Mouse (Mus musculus) embryonic stem cell, embryonic (primary cell): ENCODE data around the gene Camta2.

Experiments used
- CTCF ChIA-PET, 4 experiments: fragments of 300-600 bp in 2 of 4; fragments of 350-600 bp in 2 of 4; sonication (Branson Sonifier 250); formaldehyde crosslinking; loops; one replicate each; lab custom pipeline; 2022; ENCODE audit warnings: inconsistent platforms in 2 of 4; lab: Charles Lee
- POLR2A ChIA-PET, 4 experiments: fragments of 300-600 bp in 2 of 4; fragments of 350-600 bp in 2 of 4; sonication (Branson Sonifier 250); formaldehyde crosslinking; loops; one replicate each; lab custom pipeline; 2022; ENCODE audit warnings: antibody characterized with exemption in 4 of 4, inconsistent platforms in 1 of 4; lab: Charles Lee

Camta2 gene

GRCm38 (mm10) chr11:70678576-70678975, 9.3 kb downstream of the Camta2 start:
- ChIA-PET CTCF (interaction anchor here in 2 of 4 experiments (0.5 to 1.7 kb wide), 4 partner anchors 9 to 162 kb away, joined by 3 to 8 read pairs (median 5); partner anchors contain the start of gene Camta2 (in 2 of the 2)), POLR2A (interaction anchor here in 3 of 4 experiments (0.6 to 10.0 kb wide), 8 partner anchors 9 to 1621 kb away, joined by 3 to 146 read pairs (median 7); partner anchors contain the start of genes Spag7 (in 3 of the 3), Rnf167 (in 2 of the 3), Slc25a11 (in 2 of the 3) and Kif1c (in 1 of the 3))

- CTCF ChIA-PET: interaction anchor here in 3 of 4 experiments (0.5 to 1.7 kb wide), 5 partner anchors 9 to 108 kb away, joined by 3 to 8 read pairs (median 3); partner anchors contain the start of gene Camta2 (in 2 of the 3)
- POLR2A ChIA-PET: interaction anchor here in 3 of 4 experiments (0.7 to 10.0 kb wide), 8 partner anchors 8 to 82 kb away, joined by 3 to 146 read pairs (median 6); partner anchors contain the start of genes Spag7 (in 3 of the 3), Rnf167 (in 2 of the 3), Slc25a11 (in 2 of the 3) and Kif1c (in 1 of the 3)
Measured at GRCm38 (mm10) chr11:70678092-70678491, 9.8 kb downstream of the Camta2 start.

- CTCF ChIA-PET: interaction anchor here (0.6 to 3.3 kb wide), 10 partner anchors 7 to 243 kb away, joined by 3 to 12 read pairs (median 6); partner anchors contain the start of genes Camta2 (in 1 of the 4) and Zfp3 (in 1 of the 4)
- POLR2A ChIA-PET: interaction anchor here (0.5 to 20.9 kb wide), 17 partner anchors 9 to 644 kb away, joined by 3 to 737 read pairs (median 4); partner anchors contain the start of genes Rnf167 (in 3 of the 4), Slc25a11 (in 3 of the 4), Camta2 (in 2 of the 4) and Eno3 (in 2 of the 4)
Measured at GRCm38 (mm10) chr11:70674501-70674900, 13.4 kb downstream of the Camta2 start.

- CTCF ChIA-PET: interaction anchor here (0.6 to 3.3 kb wide), 10 partner anchors 8 to 242 kb away, joined by 3 to 12 read pairs (median 6); partner anchors contain the start of gene Camta2 (in 1 of the 4)
- POLR2A ChIA-PET: interaction anchor here (0.6 to 20.9 kb wide), 18 partner anchors 8 to 193 kb away, joined by 3 to 737 read pairs (median 4); partner anchors contain the start of genes Rnf167 (in 3 of the 4), Slc25a11 (in 3 of the 4), Camta2 (in 2 of the 4) and Eno3 (in 2 of the 4)
Measured at GRCm38 (mm10) chr11:70674014-70674413, 13.9 kb downstream of the Camta2 start.

GRCm38 (mm10) chr11:70671333-70672047, 16.4 kb downstream of the Camta2 start:
- POLR2A ChIA-PET: interaction anchor here in 3 of 4 experiments (0.7 to 20.9 kb wide), 10 partner anchors 9 to 147 kb away, joined by 3 to 737 read pairs (median 90); partner anchors contain the start of genes Eno3 (in 3 of the 3), Pfn1 (in 3 of the 3), Rnf167 (in 3 of the 3) and Slc25a11 (in 3 of the 3)
- CTCF ChIA-PET: interaction anchor here in 2 of 4 experiments (0.6 to 4.2 kb wide), 4 partner anchors 10 to 55 kb away, joined by 6 to 19 read pairs (median 13); partner anchors contain the start of gene Camta2 (in 1 of the 2)

GRCm38 (mm10) chr11:70670483-70670882, 17.4 kb downstream of the Camta2 start:
- ChIA-PET CTCF (interaction anchor here in 2 of 4 experiments (1.1 to 4.2 kb wide), 7 partner anchors 11 to 48 kb away, joined by 3 to 40 read pairs (median 19); partner anchors contain the start of genes Camta2 (in 2 of the 2), Eno3 (in 1 of the 2), Pfn1 (in 1 of the 2) and Rnf167 (in 1 of the 2)), POLR2A (interaction anchor here (0.5 to 20.9 kb wide), 37 partner anchors 10 to 440 kb away, joined by 3 to 737 read pairs (median 11); partner anchors contain the start of genes Eno3 (in 4 of the 4), Pfn1 (in 4 of the 4), Rnf167 (in 4 of the 4) and Slc25a11 (in 4 of the 4))

GRCm38 (mm10) chr11:70669582-70670345, 18.1 kb downstream of the Camta2 start:
- CTCF ChIA-PET: interaction anchor here (0.5 to 4.2 kb wide), 20 partner anchors 9 to 940 kb away, joined by 3 to 40 read pairs (median 5); partner anchors contain the start of genes Rnf167 (in 3 of the 4), Slc25a11 (in 3 of the 4), Camta2 (in 2 of the 4) and 4930544D05Rik (in 1 of the 4)
- POLR2A ChIA-PET: interaction anchor here (0.5 to 20.9 kb wide), 80 partner anchors 9 to 749 kb away, joined by 3 to 737 read pairs (median 6); partner anchors contain the start of genes Eno3 (in 4 of the 4), Pfn1 (in 4 of the 4), Rnf167 (in 4 of the 4) and Slc25a11 (in 4 of the 4)

GRCm38 (mm10) chr11:70668771-70669505, 19.0 kb downstream of the Camta2 start, which contains the start of gene Spag7:
TSS of gene Spag7 (minus strand) at chr11:70669416.
- POLR2A ChIA-PET: interaction anchor here (0.5 to 20.9 kb wide), 132 partner anchors 8 to 1742 kb away, joined by 3 to 737 read pairs (median 5); partner anchors contain the start of genes Eno3 (in 4 of the 4), Pfn1 (in 4 of the 4), Rnf167 (in 4 of the 4) and Slc25a11 (in 4 of the 4)
- CTCF ChIA-PET: interaction anchor here (0.5 to 4.2 kb wide), 31 partner anchors 8 to 1078 kb away, joined by 3 to 40 read pairs (median 4); partner anchors contain the start of genes Rnf167 (in 3 of the 4), Slc25a11 (in 3 of the 4), 0610010K14Rik (in 2 of the 4) and Camta2 (in 2 of the 4)

GRCm38 (mm10) chr11:70668335-70668770, 19.6 kb downstream of the Camta2 start:
- POLR2A ChIA-PET: interaction anchor here (0.5 to 20.9 kb wide), 121 partner anchors 8 to 1743 kb away, joined by 3 to 737 read pairs (median 5); partner anchors contain the start of genes Eno3 (in 4 of the 4), Inca1 (in 4 of the 4), Pfn1 (in 4 of the 4) and Rnf167 (in 4 of the 4)

GRCm38 (mm10) chr11:70667271-70668150, 20.4 kb downstream of the Camta2 start:
- CTCF ChIA-PET: interaction anchor here in 3 of 4 experiments (0.8 to 4.2 kb wide), 6 partner anchors 14 to 59 kb away, joined by 3 to 40 read pairs (median 4); partner anchors contain the start of gene Camta2 (in 1 of the 3)
- POLR2A ChIA-PET: interaction anchor here (0.5 to 20.9 kb wide), 50 partner anchors 8 to 1743 kb away, joined by 3 to 737 read pairs (median 10); partner anchors contain the start of genes Eno3 (in 4 of the 4), Inca1 (in 4 of the 4), Pfn1 (in 4 of the 4) and Rnf167 (in 4 of the 4)

More at GRCm38 (mm10) chr11:70668335-70668770, 19.6 kb downstream of the Camta2 start:
- CTCF ChIA-PET: interaction anchor here in 3 of 4 experiments (0.6 to 4.2 kb wide), 25 partner anchors 8 to 1078 kb away, joined by 3 to 40 read pairs (median 4); partner anchors contain the start of genes 0610010K14Rik (in 2 of the 3), Camta2 (in 2 of the 3), Rnf167 (in 2 of the 3) and Slc25a11 (in 2 of the 3)

GRCm38 (mm10) chr11:70666687-70667086, 21.2 kb downstream of the Camta2 start:
- ChIA-PET POLR2A (interaction anchor here (0.5 to 20.9 kb wide), 12 partner anchors 12 to 122 kb away, joined by 3 to 737 read pairs (median 40); partner anchors contain the start of genes Eno3 (in 4 of the 4), Pfn1 (in 4 of the 4), Rnf167 (in 3 of the 4) and Slc25a11 (in 3 of the 4)), CTCF (interaction anchor here in 1 of 4 experiments (2.3 kb wide), 1 partner anchor 31 kb away, joined by 6 read pairs; no protein-coding TSS in a partner anchor)

GRCm38 (mm10) chr11:70664741-70665140, 23.2 kb downstream of the Camta2 start:
- ChIA-PET CTCF (interaction anchor here in 1 of 4 experiments (0.6 kb wide), 1 partner anchor 101 kb away, joined by 4 read pairs; no protein-coding TSS in a partner anchor), POLR2A (interaction anchor here in 3 of 4 experiments (0.5 to 20.9 kb wide), 12 partner anchors 11 to 664 kb away, joined by 3 to 737 read pairs (median 4); partner anchors contain the start of genes Eno3 (in 3 of the 3), Pfn1 (in 3 of the 3), Rnf167 (in 3 of the 3) and Slc25a11 (in 3 of the 3))

- ChIA-PET POLR2A (interaction anchor here in 3 of 4 experiments (1.0 to 20.9 kb wide), 8 partner anchors 10 to 29 kb away, joined by 3 to 737 read pairs (median 78); partner anchors contain the start of genes Eno3 (in 3 of the 3), Pfn1 (in 3 of the 3), Rnf167 (in 3 of the 3) and Slc25a11 (in 3 of the 3)), CTCF (interaction anchor here in 1 of 4 experiments (0.6 kb wide), 2 partner anchors 100 to 140 kb away, joined by 4 to 5 read pairs; no protein-coding TSS in a partner anchor)
Measured at GRCm38 (mm10) chr11:70663957-70664356, 23.9 kb downstream of the Camta2 start.
